Mouse (Mus musculus): ENCODE data around the gene Hyal1.
A peak's percentile ranks its signal among the peaks of the same experiment; 100 is the strongest.
"Not testable (repeated sequence)": the region's sequence is repeated elsewhere in the genome, so short reads cannot be mapped to it uniquely, and the experiment has no call there.

Gene Hyal1

DNA sequence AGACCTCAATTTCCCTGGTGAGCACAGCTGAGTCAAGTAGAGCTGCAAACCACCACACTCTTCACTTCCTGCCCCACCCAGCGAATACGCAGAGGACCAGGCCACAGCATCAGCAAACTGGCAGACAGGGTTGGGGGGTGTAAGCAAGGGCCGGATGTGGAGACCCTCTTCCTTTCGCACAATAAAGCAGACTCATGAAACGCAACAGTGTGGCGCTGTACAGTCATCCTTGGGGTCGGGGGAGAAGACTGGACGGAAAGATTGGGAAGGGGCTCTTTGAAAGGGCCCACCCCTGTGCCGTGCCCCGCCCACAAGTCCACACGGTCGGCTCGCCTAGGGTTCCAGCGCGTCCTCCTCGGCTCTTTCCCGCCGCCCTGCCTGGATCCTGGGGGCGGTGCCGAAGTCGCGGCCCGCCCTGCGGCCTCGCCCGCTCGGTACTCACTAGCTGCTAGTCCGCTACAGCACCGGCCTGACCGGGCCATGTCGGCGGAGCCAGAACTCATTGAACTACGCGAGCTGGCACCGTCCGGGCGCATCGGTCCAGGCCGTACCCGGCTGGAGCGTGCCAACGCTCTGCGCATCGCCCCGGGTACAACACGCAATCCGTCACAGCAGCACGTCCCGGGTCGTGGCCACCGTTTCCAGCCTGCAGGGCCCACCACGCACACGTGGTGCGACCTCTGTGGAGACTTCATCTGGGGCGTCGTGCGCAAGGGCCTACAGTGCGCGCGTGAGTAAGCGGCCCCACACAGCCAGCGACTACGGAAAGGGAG is 25.4 kb upstream of the Hyal1 start, which contains the start of gene Rassf1:
Rassf1 (plus strand) TSS at position 439 of the 773 bp plus-strand sequence.
- peak; percentile 79 to 84 for DNase-seq

DNA sequence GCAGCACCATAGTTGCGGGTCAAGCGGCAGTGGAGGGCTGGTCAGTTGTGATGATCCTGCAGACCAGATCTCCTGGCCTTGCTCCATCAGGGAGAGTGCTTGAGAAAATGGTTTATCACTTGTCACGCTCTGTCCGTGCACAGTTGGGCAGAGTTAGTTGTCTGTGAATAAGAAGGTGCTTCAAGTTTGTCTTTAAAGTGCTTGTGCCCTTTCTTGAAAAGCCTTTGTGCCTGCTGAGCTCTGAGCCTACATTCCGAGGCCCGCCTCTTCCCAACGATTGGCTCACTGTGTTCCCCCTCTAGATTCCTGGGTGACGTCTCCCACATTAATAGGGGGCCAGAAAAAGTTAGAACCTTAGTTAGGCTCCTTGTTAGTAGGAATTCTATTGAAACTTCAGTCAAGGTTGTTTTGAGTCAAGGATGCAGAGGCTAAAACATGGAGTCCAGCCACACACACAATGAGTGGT is 24.8 kb upstream of the Hyal1 start:
- DNase-seq: no peak

DNA sequence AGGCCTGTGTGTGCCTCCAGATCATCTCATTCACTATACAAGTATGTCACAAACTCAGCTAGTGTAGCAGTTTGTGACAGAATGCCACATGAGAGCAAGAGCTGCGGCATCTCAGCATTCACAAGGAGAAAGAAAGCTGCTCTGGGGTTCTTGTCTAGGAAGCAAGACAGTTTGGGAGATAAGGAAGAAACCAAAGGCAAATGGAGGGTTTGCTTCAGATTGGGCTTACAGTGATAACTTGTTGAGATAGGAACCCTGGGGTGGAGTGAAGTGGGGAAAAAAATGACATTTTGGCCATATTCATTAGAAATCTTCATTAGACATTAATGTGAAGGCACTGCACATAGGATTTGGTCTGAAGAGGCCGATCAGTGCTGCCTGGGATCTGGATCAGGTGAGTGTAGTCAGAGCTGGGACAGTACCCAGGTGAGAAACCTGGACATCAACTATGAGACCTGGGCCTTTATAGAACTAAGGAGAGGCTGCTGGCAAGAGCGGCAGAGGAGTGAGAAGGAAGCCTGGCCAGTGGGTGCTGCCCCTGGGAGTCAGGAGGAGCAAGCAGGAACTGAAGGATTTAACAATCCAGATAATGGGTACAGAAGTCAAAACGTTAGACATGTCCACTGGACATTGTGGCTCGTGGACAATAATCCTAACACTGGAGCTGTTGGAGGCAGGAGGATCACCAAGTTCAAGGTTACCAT is 23.9 kb upstream of the Hyal1 start:
- no peak for DNase-seq

DNA sequence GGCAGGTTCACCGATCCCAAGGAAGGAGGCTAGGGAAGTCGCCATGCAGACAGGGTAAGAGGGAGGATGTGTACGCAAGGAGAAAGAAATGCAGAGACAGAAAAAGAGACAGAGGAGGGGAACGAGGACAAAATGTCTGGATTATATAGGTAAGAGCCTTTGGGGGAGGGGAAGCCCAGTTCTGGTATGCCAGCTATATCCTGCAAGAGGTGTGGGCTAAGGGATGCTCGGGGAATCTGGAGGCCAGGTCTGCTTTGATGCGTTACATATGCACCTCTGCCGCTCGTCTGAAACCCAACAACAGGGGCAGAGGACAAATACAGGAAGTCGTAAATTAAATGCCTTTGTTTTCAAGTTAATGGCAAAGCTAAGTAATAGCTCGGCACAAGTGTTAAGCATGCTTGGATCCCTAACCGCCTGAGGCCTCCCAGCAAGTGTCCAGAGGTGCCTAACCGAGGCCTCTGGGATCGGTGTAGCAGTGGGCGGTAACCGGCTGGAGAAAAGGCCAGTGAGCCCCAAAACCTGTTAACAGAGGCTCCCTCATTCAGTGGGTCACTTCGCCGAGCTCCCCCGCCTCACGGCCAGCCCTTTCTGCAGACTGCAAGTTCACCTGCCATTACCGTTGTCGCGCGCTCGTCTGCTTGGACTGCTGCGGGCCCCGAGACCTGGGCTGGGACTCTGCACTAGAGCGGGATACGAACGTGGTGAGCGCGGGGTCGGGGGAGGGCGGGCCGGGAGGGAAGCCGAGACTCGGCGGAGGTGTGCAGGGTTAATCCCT is 23.0 kb upstream of the Hyal1 start:
- peak; percentile 55 to 61 for DNase-seq

DNA sequence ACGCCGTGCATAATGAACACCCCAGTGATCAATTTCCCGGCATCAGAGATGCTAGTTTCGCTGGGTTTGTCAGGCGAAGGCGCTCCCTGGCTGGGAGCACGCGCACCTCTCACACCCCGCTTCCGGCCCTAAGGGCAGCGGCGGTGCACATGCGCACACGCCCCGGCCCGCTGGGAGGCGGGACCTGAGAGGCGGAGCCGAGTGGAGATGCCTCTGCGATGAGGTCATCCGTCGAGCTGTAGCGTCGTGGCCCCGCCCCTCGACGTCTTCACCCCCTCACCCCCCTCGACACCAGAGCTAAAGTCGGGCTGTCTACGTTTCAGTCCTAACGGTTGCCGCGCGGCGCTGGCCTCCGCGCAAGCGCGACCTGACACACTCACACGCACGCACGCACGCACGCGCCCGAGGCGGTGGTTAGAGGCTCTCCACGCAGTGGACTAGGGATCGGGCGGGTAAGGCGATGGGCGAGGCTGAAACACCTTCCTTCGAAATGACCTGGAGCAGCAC is 22.4 kb upstream of the Hyal1 start:
- DNase-seq: peak; percentile 97 to 98

DNA sequence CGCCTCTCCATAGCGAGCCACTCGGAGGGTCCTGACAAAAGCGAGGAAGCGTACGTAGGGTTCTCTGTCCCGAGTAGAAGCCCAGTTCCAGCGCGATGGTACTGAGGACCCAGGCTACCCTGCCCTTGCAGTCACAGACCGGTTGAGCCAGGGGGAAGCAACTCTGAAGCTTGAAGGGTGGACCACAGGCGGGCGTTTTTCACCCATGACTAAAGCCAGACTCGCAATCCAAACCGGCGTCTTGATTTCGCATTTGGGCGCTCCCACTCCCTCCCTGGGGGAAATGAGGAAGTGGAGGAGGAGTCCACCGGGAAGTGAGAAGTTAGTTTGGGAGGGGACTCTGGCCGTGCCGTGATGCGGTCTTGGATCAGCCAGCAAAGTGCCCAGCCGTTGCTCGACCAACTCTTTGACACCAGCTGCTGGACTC is 21.7 kb upstream of the Hyal1 start:
- peak in 1 of 2 experiments; percentile 65 for DNase-seq

DNA sequence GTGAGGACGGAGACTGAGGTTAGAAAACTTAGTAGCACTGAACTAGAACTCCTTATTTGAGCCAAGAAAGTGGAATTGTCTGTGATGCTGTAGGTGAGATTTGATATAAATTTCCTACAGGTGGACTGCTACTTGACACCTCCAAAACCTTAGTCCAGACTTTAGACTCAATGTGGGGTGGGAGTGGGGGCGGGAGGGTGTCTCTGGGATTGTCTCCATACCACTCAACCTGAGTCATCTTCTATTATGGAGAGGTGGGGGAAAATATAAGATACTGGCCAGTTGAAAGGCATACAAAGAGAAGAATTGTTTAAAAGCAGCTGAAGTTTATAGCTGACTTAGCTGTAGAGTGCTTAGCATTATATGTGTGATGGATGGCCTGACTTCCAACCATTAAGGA is 21.0 kb upstream of the Hyal1 start:
- no peak for DNase-seq

DNA sequence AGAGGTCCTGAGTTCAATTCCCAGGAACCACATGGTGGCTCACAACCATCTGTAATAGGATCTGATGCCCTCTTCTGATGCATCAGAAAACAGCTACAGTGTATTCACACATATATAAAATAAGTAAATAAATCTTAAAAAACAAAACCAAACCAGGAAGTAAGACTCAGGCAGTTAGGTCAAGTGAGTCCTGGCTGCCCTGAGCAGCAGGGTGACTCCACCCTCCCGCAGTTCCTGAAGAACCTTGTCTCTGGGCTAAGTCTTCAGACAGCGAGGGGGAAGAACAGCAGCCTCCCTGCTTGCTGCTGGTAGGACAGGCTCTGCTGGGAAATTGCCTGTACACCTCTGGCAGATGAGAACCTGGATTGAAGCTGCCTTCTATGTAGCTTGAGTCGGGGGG is 20.4 kb upstream of the Hyal1 start:
- no peak for DNase-seq

DNA sequence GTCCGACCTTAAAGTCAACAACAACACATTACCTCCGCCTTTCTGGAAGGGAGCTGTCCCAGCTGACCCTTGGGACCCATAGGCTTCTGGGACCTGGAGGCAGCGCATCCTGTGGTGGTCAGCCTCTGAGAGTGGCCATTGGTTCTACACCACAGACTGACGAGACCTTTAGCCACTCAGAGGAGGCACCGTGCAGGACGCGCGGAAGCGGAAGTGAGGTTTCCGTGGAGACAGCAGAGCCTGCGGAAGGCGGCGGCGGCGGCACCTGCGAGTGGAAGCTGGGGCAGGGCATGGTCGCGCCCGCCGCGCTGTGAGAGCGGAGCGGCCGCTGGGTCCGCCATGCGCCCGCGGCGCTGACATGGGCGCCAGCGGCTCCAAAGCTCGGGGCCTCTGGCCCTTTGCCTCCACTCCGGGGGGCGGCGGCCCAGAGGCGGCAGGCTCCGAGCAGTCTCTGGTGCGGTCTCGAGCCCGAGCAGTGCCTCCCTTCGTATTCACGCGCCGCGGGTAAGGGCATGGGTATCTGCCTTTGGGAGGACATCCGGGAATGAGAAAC is 13.6 kb upstream of the Hyal1 start, which contains the start of gene Tusc2:
Tusc2 (plus strand) TSS at position 227 of the 553 bp plus-strand sequence.
- peak; percentile 90 to 91 for DNase-seq

DNA sequence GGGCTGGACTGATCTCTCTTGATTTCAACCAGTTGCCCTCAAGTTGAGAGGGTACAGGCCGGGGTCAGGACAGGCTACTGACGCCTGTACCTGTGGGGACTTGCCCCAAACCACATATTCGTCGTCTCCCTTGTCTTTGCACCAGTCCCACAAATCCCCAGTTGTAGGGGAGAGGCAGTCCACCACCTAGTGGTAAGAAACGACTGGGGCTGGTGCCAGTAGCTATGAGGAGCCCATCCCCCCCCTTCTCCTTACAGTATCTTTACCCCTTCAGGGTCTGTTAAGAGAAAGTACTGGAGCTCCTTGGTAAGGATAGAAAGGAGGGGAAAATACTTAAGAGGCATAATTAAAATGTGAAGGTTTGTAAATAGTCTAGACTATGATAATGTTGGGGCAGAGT is 11.2 kb upstream of the Hyal1 start:
- not testable (repeated sequence) for DNase-seq

DNA sequence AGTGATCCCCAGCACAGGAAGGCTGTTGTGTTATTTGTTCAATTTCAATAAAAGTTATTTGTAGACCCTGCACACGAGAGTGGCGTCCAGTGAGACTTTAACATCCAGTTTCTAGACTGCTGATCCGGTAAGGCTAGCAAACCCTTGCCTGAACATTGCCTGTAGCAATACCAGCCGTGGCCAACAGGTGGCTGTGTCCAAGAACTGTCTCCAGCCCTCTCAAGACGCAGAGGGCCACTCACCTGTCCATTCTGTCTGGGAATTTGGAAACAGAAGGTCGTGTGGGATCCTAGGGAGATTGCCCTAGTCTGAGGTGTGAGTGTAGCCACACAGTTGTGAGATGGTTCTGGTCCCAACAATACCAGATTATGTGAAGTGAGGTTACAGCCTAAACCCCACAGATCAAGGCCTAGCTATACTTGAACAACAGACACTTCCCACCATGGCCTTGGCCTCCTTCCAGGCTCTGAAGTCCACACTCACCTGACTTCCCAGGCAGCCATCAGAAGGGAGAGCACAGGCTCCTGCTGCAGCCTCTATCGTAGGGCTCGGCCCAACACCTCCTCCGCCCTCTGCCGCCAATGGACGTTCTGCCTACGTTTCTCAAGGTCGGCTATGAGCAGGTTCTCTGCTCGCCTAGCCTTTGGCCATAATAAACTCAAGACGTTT is 10.6 kb upstream of the Hyal1 start:
- DNase-seq: peak; percentile 84 to 85

DNA sequence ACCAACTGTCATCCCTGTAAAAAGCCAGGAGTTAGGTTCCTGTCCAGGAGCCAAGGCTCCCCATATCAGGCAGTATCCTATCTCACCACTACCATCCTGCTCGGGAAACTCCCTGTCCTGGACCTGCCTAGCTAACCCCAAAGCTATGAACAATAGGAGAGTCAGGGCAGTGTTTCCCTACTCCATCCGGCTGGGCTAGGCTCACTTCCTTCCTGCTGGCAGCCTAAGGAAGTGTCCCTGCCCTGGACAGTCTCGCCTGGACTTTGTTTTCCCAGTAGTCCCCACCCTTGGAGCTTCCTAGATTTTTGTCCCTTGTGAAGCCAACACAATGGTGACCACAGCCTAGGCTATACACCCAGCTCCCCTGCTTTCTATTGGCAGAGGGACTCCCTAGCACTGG is 9.9 kb upstream of the Hyal1 start:
- DNase-seq: no peak

DNA sequence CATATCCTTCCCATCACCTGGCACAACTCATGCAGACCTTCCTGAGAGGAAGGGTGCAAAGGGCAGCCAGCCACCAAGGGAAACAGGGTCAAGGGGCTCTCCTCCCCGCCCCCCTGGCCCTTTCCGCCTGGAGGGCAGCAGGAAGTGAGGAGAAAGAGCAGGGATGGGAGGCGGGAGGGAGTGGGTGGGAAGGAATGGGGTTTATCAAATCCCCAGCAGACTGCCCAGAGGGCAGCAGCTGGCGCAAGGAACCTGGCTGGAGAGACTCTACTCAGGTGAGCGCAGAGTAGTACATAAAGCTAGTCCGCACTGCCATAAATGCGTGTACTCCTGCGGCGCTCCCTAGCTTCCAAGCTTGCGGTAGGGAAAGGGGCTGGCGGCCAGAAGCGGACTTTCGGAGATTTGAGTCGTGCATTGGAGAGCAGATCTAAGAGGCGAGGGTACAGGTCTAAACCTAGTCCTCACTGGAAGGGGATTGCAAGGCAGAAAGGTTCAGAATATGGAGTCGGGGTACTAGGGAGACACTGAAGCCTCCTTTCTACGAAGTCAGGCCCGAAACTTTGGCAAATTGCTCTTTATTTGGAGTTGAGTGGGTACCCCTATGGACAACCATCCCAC is 8.9 kb upstream of the Hyal1 start, which contains the start of gene Hyal2:
Hyal2 (plus strand) TSS at position 244 of the 618 bp plus-strand sequence.
- DNase-seq: no peak

DNA sequence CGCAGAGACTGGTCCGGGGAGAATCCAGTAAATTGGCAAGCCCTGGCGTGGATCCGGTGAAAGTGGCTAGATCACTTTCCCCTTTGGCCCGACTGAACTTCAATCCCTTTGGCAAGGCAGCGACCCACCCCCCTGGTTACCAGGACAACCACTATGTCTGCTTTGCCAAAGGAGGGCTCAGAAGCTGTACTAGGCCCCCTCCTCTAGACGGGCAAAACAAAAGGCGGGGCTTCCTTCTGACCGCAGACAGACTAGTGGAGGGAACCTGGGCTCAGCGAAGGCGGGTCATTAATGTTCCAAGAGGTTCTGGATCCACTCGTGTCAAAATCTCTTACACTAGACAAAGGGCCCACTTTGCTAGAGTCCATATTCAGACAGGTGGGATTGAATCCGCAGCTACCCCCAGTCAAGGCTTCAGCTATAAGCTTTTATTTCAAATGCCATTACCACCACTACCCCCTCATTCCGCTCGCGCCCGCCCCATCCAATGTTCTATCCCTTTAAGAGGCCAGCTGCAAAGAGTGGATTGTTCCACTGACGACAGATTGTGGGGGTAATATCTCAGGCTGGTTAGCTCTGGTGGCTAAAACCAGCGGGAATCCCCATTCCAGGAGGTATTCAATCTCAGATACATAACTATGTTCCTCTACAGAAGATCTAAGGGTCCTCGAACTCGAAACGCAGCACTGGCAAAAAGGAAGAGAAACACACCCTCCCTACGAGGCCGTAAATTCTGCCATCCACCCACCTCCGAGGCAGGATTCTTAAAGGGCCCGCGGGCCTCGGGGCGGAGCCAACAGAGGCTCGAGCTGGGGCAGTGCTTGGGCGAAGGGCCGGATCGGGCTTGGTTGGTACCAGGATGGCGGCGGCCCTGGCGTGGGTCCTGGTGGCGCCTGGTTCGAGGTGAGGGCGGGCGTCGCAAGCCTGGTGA is 8.1 kb upstream of the Hyal1 start:
- DNase-seq: peak; percentile 85

DNA sequence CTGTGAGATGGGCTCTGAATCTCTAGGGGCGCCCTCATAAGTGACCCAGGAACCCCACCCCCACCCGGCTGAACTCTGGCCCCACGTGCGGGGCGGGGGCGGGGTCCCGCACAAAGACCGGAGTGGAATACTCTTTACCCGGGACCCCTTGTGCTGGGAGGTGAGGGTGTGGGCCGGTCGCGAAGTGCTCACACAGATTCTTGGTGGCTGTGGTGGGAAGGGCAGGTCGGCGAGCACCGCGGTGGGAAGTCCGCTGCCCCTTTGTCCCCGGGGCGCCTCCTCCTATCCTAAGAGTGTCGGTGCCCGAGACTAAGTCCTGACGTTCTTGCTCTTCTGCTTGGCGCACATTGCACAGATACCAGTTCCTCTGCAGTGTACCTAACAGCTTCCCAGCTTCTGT is 7.5 kb upstream of the Hyal1 start:
- DNase-seq: no peak

DNA sequence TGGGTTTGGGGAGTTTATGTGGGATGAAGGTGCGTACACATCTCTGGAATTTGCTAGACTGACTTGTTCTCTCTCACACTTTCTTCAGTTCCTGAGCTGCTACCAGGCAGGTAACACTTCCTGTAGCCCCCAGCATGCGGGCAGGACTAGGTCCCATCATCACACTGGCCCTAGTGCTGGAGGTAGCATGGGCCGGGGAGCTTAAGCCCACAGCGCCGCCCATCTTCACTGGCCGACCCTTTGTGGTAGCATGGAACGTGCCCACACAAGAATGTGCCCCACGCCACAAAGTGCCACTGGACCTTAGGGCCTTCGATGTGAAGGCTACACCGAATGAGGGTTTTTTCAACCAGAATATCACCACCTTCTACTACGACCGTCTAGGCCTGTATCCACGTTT is 6.7 kb upstream of the Hyal1 start:
- DNase-seq: no peak

DNA sequence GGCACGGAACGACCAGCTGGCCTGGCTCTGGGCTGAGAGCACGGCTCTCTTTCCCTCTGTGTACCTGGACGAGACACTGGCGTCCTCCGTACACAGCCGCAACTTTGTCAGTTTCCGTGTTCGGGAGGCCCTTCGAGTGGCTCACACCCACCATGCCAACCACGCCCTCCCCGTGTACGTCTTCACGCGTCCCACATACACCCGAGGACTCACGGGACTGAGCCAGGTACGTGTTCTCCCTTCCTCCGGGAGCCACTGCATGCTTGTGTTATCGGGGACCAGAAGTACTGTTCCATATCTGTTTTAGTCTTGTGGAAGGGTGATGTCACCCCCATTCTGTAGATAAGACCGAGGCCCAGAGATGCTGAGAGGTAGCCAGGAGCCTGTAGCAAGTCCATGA is 5.9 kb upstream of the Hyal1 start:
- DNase-seq: no peak

DNA sequence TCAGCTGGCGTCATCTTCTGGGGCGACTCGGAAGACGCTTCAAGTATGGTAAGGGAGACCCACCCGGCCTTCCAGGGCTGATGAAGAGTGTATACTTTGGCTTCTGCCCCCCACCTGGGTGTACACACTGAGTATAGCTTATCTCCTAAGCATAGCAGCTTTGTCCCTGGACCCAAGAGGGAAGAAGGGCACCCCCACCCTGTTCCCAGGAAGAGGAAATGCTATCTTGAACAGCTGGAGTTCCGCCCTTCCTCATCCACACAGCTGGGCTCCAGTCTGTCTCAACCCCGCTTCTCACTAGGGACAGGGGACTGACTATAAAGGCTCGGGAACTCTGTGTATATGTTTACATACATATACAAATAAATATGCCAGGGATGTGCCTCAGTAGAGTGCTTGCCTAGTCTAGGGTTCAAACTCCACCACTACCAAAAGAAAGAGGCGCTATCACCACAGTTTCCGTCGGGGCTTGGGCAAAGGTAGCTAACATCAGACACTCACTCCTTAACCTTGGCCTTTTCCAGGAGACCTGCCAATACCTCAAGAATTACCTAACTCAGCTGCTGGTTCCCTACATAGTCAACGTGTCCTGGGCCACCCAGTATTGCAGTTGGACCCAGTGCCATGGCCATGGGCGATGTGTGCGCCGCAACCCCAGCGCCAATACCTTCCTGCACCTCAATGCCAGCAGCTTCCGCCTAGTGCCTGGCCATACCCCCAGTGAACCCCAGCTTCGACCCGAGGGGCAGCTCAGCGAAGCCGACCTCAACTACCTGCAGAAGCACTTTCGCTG is 5.0 kb upstream of the Hyal1 start:
- no peak for DNase-seq

DNA sequence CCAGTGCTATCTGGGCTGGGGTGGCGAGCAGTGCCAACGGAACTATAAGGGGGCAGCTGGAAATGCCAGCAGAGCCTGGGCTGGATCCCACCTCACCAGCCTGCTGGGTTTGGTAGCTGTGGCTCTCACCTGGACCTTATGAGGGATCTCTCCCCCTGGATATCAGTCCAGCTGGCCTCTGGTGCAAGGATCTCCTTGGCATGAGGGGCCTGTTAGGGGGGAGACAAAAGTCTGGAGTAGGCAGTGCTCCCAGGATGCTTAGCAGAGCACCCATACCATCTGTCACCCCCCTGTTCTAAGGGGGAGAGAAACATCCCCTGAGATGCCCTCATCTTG is 4.4 kb upstream of the Hyal1 start:
- DNase-seq: no peak

DNA sequence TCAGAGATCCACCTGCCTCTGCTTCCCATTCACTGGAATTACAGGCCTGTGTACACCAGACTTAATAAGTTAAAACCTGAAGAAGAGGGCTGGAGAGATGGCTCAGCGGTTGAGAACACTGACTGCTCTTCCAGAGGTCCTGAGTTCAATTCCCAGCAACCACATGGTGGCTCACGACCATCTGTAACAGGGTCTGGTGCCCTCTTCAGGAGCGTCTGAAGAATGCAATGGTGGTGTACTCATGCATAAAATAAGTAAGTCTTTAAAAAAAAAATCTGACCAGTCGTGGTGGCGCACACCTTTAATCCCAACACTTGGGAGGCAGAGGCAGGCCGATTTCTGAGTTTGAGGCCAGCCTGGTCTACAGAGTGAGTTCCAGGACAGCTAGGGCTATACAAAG is 3.0 kb upstream of the Hyal1 start:
- DNase-seq: not testable (repeated sequence)
